Mouse (Mus musculus) left cerebral cortex, adult 9 months (tissue): ENCODE data around the gene Gimap3.

ENCODE experiments used
- DNase-seq, 2 experiments: peaks; one replicate each; pipeline ENCODE4 v3.0.0; 2022; ENCODE audit warnings: low spot score in 2 of 2

Gimap3 gene

GRCm38 (mm10) chr6:48742422-48743351 is 28.0 kb downstream of the Gimap3 start:
- DNase-seq = peak in 1 of 2 experiments; percentile 13

- DNase-seq = no peak
Observed at GRCm38 (mm10) chr6:48741711-48742206, 28.9 kb downstream of the Gimap3 start.

- no peak for DNase-seq
Observed at GRCm38 (mm10) chr6:48741273-48741672, 29.4 kb downstream of the Gimap3 start.

- DNase-seq = no peak
Observed at GRCm38 (mm10) chr6:48740501-48741169, 30.0 kb downstream of the Gimap3 start.

GRCm38 (mm10) chr6:48739780-48740055 is 30.9 kb downstream of the Gimap3 start:
- no peak for DNase-seq

DNA sequence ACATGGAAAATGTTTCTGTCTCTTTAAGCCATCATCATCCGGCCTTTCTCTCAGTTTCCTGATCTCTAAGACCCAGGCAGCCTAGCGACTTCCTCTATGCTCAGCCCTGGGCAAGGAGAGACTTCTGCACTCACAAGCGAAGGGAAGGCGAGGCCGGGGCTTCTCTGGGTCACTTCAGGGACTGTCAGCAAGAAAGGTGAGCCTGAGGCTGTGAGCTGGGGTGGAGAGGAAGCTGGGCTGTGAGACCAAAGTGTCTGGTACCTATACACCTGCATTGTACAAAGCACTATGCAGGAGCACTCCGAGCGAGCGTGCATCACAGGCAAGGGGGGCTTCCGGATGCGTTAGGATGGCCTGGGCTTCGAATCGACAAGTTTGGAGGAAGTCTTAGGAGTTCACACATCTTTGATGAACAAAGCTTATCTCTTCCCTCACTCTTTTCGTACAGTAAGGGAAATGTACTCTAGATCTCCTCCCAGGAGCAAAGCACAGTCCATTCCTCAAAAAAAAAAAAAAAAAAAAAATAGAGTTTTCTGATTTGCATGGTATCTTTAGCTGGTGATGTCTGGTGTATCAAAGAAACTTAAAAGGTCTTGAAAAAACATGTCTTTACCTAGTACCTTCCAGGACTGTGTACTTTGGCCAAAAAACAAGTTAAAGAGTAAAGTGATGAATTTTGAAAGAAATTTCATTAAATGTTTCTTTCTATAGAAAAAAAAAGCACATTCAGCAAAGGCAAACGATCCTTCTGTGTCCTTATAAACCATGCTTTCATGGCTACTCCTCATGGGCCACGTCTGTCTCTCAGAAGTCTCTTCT is 31.5 kb downstream of the Gimap3 start, which contains the start of gene Gimap1:
Gimap1 (plus strand) TSS at position 94 of the 819 bp plus-strand sequence.
- no peak for DNase-seq

DNA sequence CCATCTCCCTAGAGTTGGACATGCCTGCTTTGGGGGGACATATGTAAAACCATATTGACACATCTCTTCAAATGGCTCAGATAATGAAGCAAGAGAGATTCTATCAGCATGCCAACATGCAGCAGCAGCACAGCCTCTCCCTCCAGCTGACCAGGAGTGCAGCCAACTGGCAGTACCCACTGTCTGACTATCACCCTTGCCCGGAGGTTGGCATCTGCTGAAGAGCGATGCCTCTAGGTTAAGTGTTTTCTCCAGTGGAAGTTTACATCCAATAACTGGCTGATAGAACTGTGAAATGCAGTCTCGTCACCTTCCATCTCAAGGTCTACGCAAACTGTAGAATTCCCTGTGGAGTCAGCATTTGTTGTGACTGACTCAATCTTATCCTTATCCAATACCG is 33.0 kb downstream of the Gimap3 start:
- no peak for DNase-seq

- no peak for DNase-seq
Observed at GRCm38 (mm10) chr6:48737053-48737452, 33.6 kb downstream of the Gimap3 start.

DNA sequence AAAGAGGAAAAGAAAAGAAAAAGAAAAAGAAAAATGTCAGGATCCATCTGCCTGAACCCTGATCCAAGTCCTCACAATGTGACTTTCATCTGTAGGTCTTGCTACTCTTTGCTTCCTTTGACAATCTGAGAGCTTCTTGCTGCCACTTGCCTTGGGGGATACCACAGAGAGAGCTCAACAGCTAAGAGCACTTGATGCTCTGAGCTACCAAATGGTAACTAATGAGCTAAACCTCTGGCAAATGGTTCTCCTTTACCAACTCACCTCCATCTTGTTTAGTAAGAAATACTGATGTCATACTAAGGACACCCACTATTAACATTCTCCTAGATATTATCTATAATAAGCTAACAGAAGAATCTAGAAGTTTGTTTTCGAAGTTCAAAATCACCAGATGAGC is 37.0 kb downstream of the Gimap3 start:
- no peak for DNase-seq

DNA sequence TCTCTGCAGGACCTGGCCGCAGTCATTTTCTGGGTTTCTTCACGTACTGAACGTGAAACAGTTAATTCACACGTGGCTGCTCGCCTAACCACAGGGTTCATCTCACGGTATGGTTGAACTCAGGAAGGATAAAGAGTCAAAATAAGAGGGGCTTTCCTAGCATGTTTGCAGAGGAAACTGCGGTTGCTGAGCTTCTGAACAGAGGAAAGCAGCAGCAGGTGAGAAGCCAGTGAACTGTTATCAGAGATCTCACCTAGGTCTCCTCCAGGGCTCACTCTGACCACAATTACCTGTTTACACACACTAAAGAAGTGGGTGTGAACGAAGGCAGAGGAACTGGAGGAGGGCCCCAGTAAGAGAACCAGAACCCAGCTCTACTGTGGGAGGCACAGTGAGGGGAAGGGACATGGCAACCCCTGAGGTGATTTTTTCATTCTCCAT is 37.8 kb downstream of the Gimap3 start:
- DNase-seq = no peak

DNA sequence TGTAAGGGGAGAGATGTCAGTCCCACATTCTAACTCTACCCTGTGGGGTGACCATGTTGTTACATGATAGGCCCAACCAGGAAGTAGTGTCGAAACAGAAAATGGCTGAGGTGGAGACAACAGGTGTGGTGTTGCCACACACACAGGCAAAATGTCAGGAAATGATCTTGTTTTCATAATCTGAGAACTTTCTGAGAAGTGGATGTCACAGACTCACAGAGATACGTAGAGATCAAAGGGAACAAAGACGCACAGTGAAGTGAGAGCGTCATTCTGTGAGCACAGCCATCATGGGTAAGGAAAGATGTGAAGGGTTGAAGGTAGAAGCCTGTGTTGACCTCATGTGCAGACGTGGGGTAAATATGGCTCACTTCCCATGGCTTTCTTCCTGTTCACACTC is 42.9 kb downstream of the Gimap3 start:
- no peak for DNase-seq

- DNase-seq = peak; percentile 32 to 52
Observed at GRCm38 (mm10) chr6:48725476-48725875, 45.2 kb downstream of the Gimap3 start.

DNA sequence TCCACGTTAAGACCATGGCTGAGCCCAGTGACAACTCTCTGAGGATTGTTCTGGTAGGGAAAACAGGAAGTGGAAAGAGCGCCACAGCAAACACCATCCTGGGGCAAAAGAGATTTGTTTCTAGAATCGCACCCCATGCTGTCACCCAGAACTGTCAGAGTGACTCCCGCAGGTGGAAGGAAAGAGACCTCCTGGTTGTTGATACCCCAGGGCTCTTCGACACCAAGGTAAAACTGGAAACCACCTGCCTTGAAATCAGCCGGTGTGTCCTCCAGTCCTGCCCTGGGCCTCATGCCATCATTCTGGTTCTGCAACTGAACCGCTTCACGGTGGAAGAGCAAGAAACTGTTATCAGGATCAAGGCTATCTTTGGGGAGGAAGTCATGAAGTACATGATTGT is 47.2 kb downstream of the Gimap3 start:
- no peak for DNase-seq

- DNase-seq = no peak
Observed at GRCm38 (mm10) chr6:48720326-48720725, 50.3 kb downstream of the Gimap3 start.

DNA sequence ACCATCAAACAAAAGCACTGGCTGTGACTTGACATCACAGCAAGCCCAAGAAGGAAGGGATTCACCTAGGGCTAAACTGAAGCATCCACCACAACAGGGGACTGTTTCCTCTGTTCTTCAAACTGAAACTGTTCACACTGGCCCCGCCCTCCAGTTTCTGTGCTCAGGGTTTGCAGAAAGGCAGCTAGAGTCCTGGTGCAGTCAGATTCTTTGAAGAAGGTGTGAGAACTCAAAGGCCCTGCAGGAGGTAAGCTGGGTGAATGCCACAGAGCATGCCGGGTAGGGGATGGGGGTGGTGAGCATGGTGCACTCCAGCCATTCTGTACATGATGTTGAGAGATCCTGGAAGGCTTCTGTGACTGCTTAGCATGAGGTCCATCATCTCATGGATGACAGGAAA is 52.2 kb downstream of the Gimap3 start, which contains the start of the genes Gm28053 and Gimap7:
Gm28053 (plus strand) TSS at position 153 of the 400 bp plus-strand sequence.
Gimap7 (plus strand) TSS at position 167 of the 400 bp plus-strand sequence.
- DNase-seq = no peak
